Mouse (Mus musculus): ENCODE results near the gene Rpl23a. TPM values are rescaled to one million over a fixed set of nuclear protein-coding genes. Genes with fewer than 3 reads are reported as not detected.
A peak's percentile ranks its signal among the peaks of the same experiment; 100 is the strongest.

Gene Rpl23a
- polyA plus RNA-seq, 1 experiment from 2014 or later = 1,029 TPM

- Histone ChIP-seq H3K27ac (peak overlapping the region; percentile 97), H3K9me3 (ENCODE audit: control insufficient read depth, low read length) (no peaks in the 10 kb centered on the region), H3K9ac (peak overlapping the region; percentile 100), H3K4me2 (replicated peaks) (peak overlapping the region; percentile 79), H3K27me3 (ENCODE audit: control insufficient read depth, insufficient read depth, low read length) (no peaks in the 10 kb centered on the region), H3K4me3 (replicated peaks; ENCODE audit: low read length) (peak overlapping the region; percentile 96), H3K36me3 (replicated peaks; ENCODE audit: control insufficient read depth, insufficient read depth) (peaks cover 30% of the 10 kb centered on the region), H3K4me1 (replicated peaks; ENCODE audit: control insufficient read depth, insufficient read depth, low read length) (peaks cover 25% of the 10 kb centered on the region)
- ATAC-seq (ENCODE audit: low FRiP score) = peak; percentile 1; the same call in 1 of the 2 replicates
- DNase-seq (ENCODE audit: low spot score) = no peak
- under 1% methylated on average over 14 of the region's 14 CpGs for WGBS
Observed at GRCm38 (mm10) chr11:78164604-78164923, 18.8 kb downstream of the Rpl23a start.

DNA sequence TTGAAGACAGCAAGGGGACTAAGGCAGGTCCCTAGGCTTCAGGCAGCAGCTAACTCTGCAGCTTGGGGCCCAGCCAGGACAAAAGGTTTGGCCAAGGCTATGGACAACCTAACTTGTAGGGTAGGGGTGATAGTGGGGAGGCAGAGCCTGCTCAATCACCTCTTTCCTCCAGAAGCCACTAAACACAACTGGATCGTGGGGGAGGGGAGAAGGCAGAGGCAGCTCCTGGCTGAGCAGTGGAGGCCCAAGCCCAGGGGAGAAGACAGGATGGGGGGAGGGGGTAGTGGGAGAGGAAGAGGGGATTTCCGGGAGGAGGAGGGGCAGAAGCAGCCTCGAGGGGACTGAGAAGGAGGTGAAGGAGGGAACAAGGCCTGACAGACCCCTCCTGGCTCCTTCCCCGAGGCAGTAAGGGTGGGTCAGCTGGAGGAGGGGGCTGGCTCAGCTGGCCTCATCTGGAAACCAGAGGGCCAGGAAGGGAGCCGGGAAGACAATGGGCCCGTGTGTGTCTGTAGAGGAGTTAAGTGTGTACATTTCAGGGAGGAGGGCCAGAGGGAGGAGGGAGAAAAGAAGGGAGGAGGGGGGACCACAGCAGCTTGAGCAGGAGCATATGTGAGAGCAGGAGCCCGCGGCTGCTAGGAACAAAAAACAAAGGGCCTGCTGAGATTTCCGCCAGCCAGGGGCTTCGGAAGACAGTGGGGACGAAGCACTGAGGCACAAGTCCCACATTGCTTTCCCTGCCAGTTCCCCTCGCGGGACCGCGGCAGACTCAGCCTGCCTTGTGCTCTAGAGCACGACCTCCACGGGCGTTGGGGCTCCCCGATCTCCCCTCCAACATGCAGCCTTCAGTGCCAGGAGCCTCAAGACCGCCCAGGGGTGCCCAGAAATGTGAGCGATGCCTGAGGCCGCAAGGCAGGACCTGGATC lies 19.4 kb downstream of the Rpl23a start:
- Histone ChIP-seq H3K27ac (peak overlapping the region; percentile 97), H3K36me3 (replicated peaks; ENCODE audit: control insufficient read depth, insufficient read depth) (peaks cover 37% of the 10 kb centered on the region), H3K9me3 (ENCODE audit: control insufficient read depth, low read length) (no peaks in the 10 kb centered on the region), H3K27me3 (ENCODE audit: control insufficient read depth, insufficient read depth, low read length) (no peaks in the 10 kb centered on the region), H3K4me1 (replicated peaks; ENCODE audit: control insufficient read depth, insufficient read depth, low read length) (peaks cover 25% of the 10 kb centered on the region), H3K4me3 (replicated peaks; ENCODE audit: low read length) (peak overlapping the region; percentile 96), H3K4me2 (replicated peaks) (peak overlapping the region; percentile 79), H3K9ac (peak overlapping the region; percentile 100)
- DNase-seq (ENCODE audit: low spot score) = peak; percentile 72
- WGBS = under 1% methylated on average over 22 of the region's 22 CpGs
- peak; percentile 34 for ATAC-seq (ENCODE audit: low FRiP score)

- no peak for ATAC-seq (ENCODE audit: low FRiP score)
- peak overlapping the region; percentile 96 for H3K4me3 ChIP-seq (replicated peaks; ENCODE audit: low read length)
- peaks cover 25% of the 10 kb centered on the region for H3K4me1 ChIP-seq (replicated peaks; ENCODE audit: control insufficient read depth, insufficient read depth, low read length)
- peak overlapping the region; percentile 100 for H3K9ac ChIP-seq
- WGBS = 80% methylated on average over 2 of the region's 2 CpGs
- H3K27me3 ChIP-seq (ENCODE audit: control insufficient read depth, insufficient read depth, low read length) = no peaks in the 10 kb centered on the region
- peak overlapping the region; percentile 79 for H3K4me2 ChIP-seq (replicated peaks)
- H3K36me3 ChIP-seq (replicated peaks; ENCODE audit: control insufficient read depth, insufficient read depth) = peaks cover 46% of the 10 kb centered on the region
- DNase-seq (ENCODE audit: low spot score) = no peak
- no peaks in the 10 kb centered on the region for H3K9me3 ChIP-seq (ENCODE audit: control insufficient read depth, low read length)
- H3K27ac ChIP-seq = peak overlapping the region; percentile 97
Observed at GRCm38 (mm10) chr11:78163045-78163444, 20.3 kb downstream of the Rpl23a start.

DNA sequence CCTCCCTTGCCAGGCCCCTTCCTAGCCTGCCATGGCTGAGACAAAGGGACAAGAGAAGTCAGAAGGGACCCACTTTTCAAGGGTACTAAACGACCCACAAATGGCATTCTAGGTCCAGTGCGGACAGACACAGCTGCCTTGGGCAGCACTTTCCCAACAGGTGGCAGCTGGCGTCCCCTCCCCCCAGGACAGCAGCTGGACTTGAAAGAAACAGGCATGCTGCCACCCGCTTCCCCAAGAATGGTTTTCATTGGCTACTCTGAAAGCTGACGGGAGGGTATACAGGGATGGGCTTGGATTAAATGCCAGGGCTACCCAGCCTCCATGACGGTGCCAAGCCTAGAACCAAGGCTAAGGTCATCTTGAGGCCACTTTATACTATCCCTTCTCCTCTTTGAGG lies 20.9 kb downstream of the Rpl23a start:
- Histone ChIP-seq H3K4me3 (replicated peaks; ENCODE audit: low read length) (peak overlapping the region; percentile 96), H3K36me3 (replicated peaks; ENCODE audit: control insufficient read depth, insufficient read depth) (peaks cover 51% of the 10 kb centered on the region), H3K9ac (peak overlapping the region; percentile 100), H3K4me1 (replicated peaks; ENCODE audit: control insufficient read depth, insufficient read depth, low read length) (peaks cover 25% of the 10 kb centered on the region), H3K27me3 (ENCODE audit: control insufficient read depth, insufficient read depth, low read length) (no peaks in the 10 kb centered on the region), H3K27ac (peak overlapping the region; percentile 97), H3K9me3 (ENCODE audit: control insufficient read depth, low read length) (no peaks in the 10 kb centered on the region), H3K4me2 (replicated peaks) (peak overlapping the region; percentile 79)
- DNase-seq (ENCODE audit: low spot score) (no peak), ATAC-seq (ENCODE audit: low FRiP score) (no peak)
- WGBS = 34% methylated on average over 6 of the region's 6 CpGs

DNA sequence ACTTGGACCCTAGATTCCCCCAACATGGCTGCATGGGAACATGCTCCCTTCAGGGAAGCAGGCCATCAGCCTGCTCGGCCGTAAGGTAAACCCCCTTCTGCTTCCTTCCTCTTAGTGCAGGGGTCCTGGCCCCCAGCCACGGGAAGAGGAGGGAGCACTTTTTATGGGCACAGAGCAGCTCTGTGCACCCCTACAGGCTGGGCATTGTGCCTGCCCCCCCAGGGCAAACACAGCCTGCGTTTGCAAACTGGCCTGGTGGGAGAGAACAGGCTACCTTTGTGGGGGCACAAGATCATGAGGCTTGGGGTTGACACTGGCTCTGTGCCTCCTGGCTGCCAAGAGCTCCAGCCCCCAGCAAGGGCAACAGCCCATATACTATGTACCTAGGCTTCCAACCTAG lies 21.4 kb downstream of the Rpl23a start:
- DNase-seq (ENCODE audit: low spot score) (no peak), ATAC-seq (ENCODE audit: low FRiP score) (no peak)
- Histone ChIP-seq H3K4me2 (replicated peaks) (peak overlapping the region; percentile 79), H3K27ac (peak overlapping the region; percentile 97), H3K9me3 (ENCODE audit: control insufficient read depth, low read length) (no peaks in the 10 kb centered on the region), H3K9ac (0 out of 2 replicates have a peak overlapping the region, but pooled peaks have one; percentile 100), H3K36me3 (replicated peaks; ENCODE audit: control insufficient read depth, insufficient read depth) (peaks cover 56% of the 10 kb centered on the region), H3K27me3 (ENCODE audit: control insufficient read depth, insufficient read depth, low read length) (no peaks in the 10 kb centered on the region), H3K4me1 (replicated peaks; ENCODE audit: control insufficient read depth, insufficient read depth, low read length) (peaks cover 25% of the 10 kb centered on the region), H3K4me3 (replicated peaks; ENCODE audit: low read length) (0 out of 2 replicates have a peak overlapping the region, but pooled peaks have one; percentile 96)
- 58% methylated on average over 4 of the region's 4 CpGs for WGBS

DNA sequence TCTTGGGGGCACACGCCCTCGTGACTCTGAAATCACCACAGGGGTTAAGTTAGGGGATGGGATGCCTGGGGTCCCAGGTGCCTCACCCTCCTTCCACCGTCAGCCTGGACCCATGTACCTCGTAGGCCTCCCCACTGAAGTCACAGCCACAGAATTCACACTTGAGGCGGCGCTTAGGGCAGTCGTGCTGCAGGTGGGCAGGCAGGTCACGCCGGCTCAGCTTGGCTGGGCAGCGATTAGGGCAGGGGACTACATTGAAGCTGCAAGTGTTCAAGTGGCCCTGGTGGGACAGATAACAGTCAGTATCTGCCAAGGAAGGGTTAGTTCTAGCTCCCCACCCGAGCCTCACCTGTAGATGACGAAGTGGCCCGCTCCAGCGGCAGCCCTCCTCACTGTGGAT lies 22.2 kb downstream of the Rpl23a start:
- 94% methylated on average over 14 of the region's 14 CpGs for WGBS
- DNase-seq (ENCODE audit: low spot score) = no peak
- Histone ChIP-seq H3K4me3 (replicated peaks; ENCODE audit: low read length) (no peak overlapping the region), H3K27ac (no peak overlapping the region), H3K9me3 (ENCODE audit: control insufficient read depth, low read length) (no peaks in the 10 kb centered on the region), H3K4me2 (replicated peaks) (no peak overlapping the region), H3K36me3 (replicated peaks; ENCODE audit: control insufficient read depth, insufficient read depth) (peaks cover 64% of the 10 kb centered on the region), H3K9ac (no peak overlapping the region), H3K4me1 (replicated peaks; ENCODE audit: control insufficient read depth, insufficient read depth, low read length) (peaks cover 24% of the 10 kb centered on the region), H3K27me3 (ENCODE audit: control insufficient read depth, insufficient read depth, low read length) (no peaks in the 10 kb centered on the region)
- no peak for ATAC-seq (ENCODE audit: low FRiP score)

DNA sequence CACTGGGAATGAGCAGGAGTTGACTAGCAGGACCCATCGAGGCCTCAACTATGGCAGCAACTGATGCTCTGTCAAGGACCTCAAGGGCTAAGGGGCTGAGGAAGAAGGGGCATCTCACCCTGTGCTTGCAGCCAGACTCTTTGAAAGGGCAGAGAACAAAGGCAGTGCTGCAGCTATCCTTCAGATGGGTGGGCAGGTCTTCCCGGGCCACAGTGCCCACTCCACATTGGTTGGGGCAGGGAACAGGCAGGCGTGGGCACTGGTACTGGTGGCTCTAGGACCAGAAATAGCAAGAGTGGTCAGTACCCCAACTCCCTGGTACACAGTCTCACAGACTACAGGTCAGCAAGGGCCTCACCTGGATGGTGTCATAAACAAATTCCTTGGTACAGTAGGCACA lies 22.7 kb downstream of the Rpl23a start:
- H3K4me2 ChIP-seq (replicated peaks) = no peak overlapping the region
- H3K4me1 ChIP-seq (replicated peaks; ENCODE audit: control insufficient read depth, insufficient read depth, low read length) = peaks cover 19% of the 10 kb centered on the region
- H3K36me3 ChIP-seq (replicated peaks; ENCODE audit: control insufficient read depth, insufficient read depth) = peaks cover 69% of the 10 kb centered on the region
- no peak overlapping the region for H3K9ac ChIP-seq
- 87% methylated on average over 3 of the region's 3 CpGs for WGBS
- DNase-seq (ENCODE audit: low spot score) = no peak
- no peak overlapping the region for H3K4me3 ChIP-seq (replicated peaks; ENCODE audit: low read length)
- no peaks in the 10 kb centered on the region for H3K27me3 ChIP-seq (ENCODE audit: control insufficient read depth, insufficient read depth, low read length)
- H3K27ac ChIP-seq = no peak overlapping the region
- no peaks in the 10 kb centered on the region for H3K9me3 ChIP-seq (ENCODE audit: control insufficient read depth, low read length)
- ATAC-seq (ENCODE audit: low FRiP score) = no peak

DNA sequence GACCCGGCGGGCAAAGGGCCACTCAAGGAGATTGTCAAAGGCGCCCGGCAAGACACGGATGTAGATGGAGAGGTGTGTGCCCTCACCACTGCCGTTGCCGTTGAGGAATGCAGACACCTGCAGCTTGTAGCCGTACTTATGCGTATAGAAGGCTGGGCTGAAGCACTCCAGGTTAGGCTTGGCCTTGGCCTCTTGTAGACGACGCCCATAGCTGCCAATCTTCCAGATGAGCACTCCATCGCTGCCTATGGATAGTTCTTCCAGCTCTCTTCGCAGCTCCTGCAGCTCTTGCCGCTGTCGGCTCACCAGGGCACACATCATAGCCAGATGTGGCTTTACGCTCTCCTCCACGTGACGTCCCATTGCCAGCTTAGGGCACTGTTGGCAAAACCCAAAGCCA lies 23.2 kb downstream of the Rpl23a start:
- WGBS = 91% methylated on average over 18 of the region's 18 CpGs

GRCm38 (mm10) chr11:78159557-78159956 lies 23.8 kb downstream of the Rpl23a start:
- Histone ChIP-seq H3K4me2 (replicated peaks) (no peak overlapping the region), H3K27ac (no peak overlapping the region), H3K9me3 (ENCODE audit: control insufficient read depth, low read length) (no peaks in the 10 kb centered on the region), H3K36me3 (replicated peaks; ENCODE audit: control insufficient read depth, insufficient read depth) (peaks cover 81% of the 10 kb centered on the region), H3K27me3 (ENCODE audit: control insufficient read depth, insufficient read depth, low read length) (no peaks in the 10 kb centered on the region), H3K9ac (no peak overlapping the region), H3K4me3 (replicated peaks; ENCODE audit: low read length) (no peak overlapping the region), H3K4me1 (replicated peaks; ENCODE audit: control insufficient read depth, insufficient read depth, low read length) (peaks cover 19% of the 10 kb centered on the region)
- 78% methylated on average over 7 of the region's 7 CpGs for WGBS
- ATAC-seq (ENCODE audit: low FRiP score) (no peak), DNase-seq (ENCODE audit: low spot score) (no peak)

More for the DNA sequence above, 23.2 kb downstream of the Rpl23a start:
- peaks cover 19% of the 10 kb centered on the region for H3K4me1 ChIP-seq (replicated peaks; ENCODE audit: control insufficient read depth, insufficient read depth, low read length)
- H3K4me2 ChIP-seq (replicated peaks) = no peak overlapping the region
- ATAC-seq (ENCODE audit: low FRiP score) (no peak), DNase-seq (ENCODE audit: low spot score) (no peak)
- H3K9ac ChIP-seq = no peak overlapping the region
- H3K9me3 ChIP-seq (ENCODE audit: control insufficient read depth, low read length) = no peaks in the 10 kb centered on the region
- H3K27ac ChIP-seq = no peak overlapping the region
- no peak overlapping the region for H3K4me3 ChIP-seq (replicated peaks; ENCODE audit: low read length)
- no peaks in the 10 kb centered on the region for H3K27me3 ChIP-seq (ENCODE audit: control insufficient read depth, insufficient read depth, low read length)
- H3K36me3 ChIP-seq (replicated peaks; ENCODE audit: control insufficient read depth, insufficient read depth) = peaks cover 74% of the 10 kb centered on the region
